Mouse (Mus musculus) v-Abl transformed pro-B cells (cell line): ENCODE measurements around the gene Nbas.

Experiments
- in situ Hi-C, 2 experiments: fragments of 400-800 bp; cut with MboI; formaldehyde crosslinking; loops; one replicate each; pipeline ENCODE4 v1.15.1; 2025; ENCODE audit not compliant: unreplicated experiment in 2 of 2

Gene Nbas

DNA sequence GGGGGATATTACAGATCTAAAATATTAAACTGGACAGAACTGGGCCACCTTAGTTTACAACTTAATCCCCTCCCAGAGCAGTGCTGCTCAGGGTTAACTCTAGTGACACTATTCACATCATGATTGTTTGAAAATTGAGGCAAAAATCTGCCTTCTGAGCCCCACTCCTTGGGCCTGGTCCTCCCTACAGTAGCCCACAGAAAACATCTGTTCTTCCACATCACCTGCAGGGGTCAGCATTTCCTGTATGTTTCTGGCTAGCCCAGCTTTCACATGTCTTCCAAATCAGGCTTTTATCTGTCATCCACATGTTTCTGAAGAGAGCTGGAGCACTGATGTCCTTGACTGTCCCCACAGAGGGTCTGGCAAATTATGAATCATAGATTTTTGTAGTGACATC, 333.5 kb downstream of the Nbas start:
- in situ Hi-C loops, result no loop called here

GRCm38 (mm10) chr12:13607021-13607420, 338.1 kb downstream of the Nbas start:
- in situ Hi-C loops, result no loop called here

- in situ Hi-C loops, result no loop called here
Observed at GRCm38 (mm10) chr12:13609027-13609426, 340.1 kb downstream of the Nbas start.

- in situ Hi-C loops, result no loop called here
Observed at GRCm38 (mm10) chr12:13613041-13613440, 344.1 kb downstream of the Nbas start.

DNA sequence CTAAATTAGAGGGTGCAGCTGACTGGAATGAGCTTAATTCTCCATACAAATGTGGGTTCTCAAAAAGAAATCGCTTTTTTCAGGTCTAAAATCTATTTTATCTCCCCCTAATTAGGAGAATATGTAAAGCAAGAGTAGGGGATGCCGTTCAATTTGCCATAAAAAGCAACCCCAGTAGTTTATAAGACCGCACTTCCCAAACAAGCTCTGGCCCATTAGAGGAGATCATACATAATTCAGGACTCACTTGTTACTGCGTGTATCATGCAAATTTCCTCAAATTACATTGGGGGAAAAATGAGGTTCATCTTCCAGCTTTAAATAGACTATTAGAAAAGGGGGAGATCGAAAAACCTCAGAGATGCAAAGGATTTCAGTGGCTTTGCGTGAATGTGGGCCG, 346.7 kb downstream of the Nbas start:
- in situ Hi-C loops, result no loop called here

GRCm38 (mm10) chr12:13622150-13622822, 353.4 kb downstream of the Nbas start:
- in situ Hi-C loops, result no loop called here

GRCm38 (mm10) chr12:13626803-13627706, 358.1 kb downstream of the Nbas start:
- in situ Hi-C loops, result no loop called here
